Mouse (Mus musculus): ENCODE data around the gene Gjb3.

DNA sequence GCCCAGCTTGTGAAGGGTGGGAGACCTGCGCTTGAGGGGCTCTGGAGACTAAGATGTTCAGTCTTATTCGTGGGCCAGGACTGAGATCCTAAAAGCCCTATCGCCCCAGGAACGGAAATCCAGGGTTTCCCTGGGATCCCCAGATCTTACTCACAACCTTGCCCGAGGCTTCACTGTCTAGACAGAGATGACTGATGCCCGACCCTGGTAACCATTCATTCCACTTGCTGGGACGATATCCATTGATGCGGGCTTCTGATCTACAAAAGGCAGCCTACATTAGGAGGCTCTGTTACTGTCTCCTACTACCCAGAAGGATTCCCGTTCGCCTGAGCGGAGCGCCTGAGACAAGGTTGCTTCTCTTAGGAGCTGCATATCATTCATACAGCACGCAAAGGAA is 527 bp upstream of the Gjb3 start:
- no peak for TF ChIP-seq CTCF (IDR thresholded peaks at IDR 0.05; ENCODE audit: low read depth, low read length)
- TF ChIP-seq EP300 (IDR thresholded peaks at IDR 0.05; ENCODE audit: insufficient read depth, low read depth, low read length), result no peak
- no peak for TF ChIP-seq POLR2A (IDR thresholded peaks at IDR 0.05; ENCODE audit: insufficient read depth, low read length)

All from ES-Bruce4 (cell line).